Mouse (Mus musculus) CD8-positive naive resting alpha-beta T cell, adult 57 days (primary cell): ENCODE measurements around the gene Ccdc57. TPM values are rescaled to one million over a fixed set of nuclear protein-coding genes. Genes with fewer than 3 reads are reported as not detected.

Source experiments
- total RNA-seq: library from RNA; stranded (reverse); gene quantifications from one replicate; pipeline ENCODE4 v1.2.4, GENCODE M21; 2023

Ccdc57 gene
- total RNA-seq: 0.49 TPM

DNA sequence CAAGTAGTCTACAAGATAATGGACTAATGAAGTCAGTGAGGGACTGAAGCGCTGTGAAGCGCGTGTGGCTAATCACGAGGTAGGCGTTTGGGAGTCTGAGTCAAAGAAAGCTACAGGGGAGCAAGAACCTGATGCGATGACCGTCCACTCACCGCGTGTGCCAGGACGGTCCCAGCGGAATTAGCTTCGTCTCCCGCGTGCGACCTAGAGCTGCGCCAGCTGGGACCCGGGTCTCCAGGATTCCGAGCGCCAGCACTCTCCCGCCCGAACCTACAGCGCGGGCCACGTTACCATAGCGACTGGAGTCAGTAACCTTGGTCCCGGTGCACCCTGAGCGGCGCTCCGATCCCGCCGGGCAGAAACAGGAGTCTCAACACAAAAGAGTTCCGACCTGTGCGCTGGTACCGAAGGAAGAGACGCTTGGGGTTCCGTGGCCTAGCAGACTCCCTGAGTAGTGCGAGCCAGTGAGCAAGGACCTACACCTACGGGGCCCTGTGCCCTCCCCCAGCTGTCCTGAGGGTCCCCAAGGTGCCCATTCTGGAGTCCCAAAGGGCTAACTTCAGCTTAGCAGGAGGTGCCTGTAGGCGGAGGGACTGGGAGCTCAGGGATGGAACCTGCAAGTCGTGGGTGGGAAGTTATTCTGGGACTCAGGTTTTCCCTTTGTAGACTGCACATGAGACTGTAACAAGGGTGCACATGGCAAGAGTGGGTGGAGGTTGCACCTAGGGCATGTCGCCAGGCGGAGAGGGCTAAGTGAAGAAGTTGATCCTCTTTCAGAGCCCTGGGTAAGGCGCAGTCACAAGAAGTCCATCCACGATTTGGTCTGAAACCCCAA, at the start of gene Ccdc57:
TSS of gene Ccdc57 (minus strand) at position 309 of the 835 bp plus-strand sequence.

DNA sequence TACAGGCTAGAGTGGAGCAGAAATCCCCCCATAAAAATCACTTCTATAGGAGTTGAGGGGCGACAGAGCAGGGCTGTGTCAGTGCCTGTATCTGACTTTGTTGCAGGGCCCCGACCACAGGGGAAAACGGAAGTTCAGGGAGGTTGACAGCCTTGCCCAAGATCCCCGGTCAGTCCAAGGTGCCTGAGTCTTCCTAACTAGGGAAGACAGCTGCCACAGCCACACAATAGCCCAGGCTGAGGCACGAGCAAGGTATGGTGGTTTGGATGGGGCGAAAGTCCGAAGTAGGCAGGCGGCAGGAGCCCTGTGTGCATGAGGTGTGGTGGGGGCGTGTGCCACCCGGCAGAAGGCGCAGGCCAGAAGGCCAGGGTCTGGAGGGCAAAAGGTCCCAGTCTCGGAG, 15.7 kb upstream of the Ccdc57 start, which contains the start of gene Slc16a3:
TSS of gene Slc16a3 (plus strand) at position 153 of the 400 bp plus-strand sequence.

DNA sequence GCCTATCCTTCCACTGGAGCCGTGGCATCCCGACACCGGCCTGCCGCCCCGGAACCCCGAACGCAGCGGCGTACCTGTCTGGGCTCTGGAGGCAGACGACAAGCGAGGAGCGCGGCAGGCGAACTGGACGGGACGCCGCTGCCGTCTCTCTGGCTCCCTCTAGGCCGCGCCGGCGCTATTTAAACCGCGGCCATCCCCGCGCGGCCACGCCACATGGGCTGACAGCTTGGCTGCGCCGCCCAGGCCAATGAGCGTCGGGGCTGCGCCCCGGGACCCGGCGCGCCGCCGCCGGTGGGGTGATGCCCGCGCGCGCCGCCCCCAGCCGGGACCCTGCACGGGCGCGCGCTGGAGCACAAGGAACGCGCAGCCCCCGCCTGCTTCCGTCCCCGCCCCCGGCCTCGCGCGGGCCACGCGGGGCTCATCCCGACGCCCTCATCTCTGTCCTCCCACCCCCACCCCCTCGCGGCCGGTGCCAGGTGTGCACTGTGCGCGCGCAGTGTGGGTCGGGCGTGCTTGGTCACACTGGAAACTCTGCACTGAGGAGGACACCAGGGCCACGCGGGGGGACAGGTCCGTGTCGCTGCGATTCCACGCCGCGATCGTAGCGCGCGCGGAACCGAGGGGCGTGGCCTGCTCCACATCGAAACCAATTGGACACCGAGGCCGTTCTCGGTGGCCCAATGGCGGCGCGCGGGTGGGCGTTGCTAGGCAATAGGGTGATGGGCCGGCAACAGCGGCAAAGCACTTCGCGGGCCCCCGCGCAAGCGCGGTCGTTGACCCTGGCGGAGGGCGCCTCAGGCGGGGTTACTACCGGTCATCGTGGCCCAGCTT, 108.5 kb downstream of the Ccdc57 start, which contains the start of gene Fasn:
TSS of gene Fasn (minus strand) at position 592 of the 831 bp plus-strand sequence.

DNA sequence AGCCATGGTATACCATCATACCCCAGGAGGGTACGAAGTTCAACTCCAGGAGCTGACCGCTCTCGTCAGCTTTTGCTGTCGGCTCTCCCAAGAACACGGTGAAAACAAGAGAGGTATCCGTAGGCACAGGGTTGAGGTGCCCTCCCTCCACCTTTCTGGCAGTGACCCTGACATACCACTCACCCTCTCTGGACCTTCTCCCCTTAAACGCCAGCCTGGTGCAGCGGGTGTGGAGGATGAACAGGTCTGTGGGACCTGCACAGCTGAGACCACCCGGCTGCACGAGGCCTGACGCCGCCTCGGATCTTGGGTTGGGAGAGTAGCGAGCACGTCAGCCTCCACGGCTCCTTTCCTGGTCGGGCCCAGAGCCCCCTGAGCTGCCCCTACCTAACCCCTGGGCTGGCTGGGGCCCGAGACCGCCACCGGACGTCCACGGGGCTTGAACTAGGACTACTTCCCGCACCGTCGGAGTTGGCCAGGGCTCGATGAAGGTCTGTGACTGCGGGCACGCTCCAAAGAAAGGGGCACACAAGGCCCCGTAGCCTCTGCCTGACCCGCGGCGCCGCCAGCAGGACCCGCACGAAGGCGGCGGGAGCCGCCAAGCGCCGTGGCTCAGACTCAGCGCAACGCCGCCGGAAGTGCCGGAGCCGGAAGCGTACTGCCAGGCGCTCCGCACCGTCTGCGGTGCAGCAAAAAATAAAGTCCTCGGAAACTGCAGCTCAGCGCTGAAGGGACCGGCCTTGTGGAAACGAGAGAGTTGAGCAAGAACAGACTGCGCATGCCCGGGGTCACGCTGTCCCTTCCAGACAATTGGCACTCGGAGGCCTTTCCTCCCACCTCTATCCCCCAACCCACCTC, 136.7 kb downstream of the Ccdc57 start, which contains the start of gene Dus1l:
TSS of gene Dus1l (minus strand) at position 648 of the 858 bp plus-strand sequence.

DNA sequence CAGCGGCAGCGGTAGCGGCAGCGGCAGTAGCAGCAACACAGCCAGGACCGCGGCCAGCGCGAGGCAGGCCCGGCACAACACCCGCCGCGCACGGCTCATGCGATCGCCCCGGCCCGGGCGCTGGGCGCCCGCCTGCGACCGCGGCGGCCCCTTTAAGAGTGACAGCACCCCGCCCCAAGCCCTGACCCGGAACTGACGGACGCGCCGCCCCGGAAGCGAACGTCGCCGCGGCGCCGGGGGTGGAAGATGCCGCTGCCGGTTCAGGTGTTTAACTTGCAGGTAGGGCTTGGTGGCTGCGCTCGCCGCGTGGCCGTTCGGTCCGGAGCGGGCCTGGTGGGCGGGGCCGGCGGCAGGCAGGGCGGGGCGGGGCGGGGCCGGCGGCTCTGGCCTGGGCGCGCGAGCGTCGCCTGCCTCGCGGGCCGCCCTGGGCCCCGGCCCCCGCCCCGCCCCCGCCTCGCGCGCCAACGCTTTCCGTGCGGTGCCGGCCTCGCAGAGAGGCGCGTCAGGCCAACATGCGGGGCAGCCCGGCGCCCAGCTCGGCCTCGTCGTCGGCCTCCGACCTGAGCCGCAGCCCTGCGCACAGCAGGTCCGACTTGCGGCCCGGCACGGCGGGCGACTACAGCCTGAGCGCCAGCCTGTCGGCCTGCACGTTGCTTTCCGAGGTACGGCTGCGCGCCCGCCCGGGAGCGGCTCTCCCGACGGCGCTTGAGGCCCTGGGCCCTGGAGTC, 148.4 kb downstream of the Ccdc57 start, which contains the start of the genes Rfng and Gps1:
TSS of gene Rfng (minus strand) at position 144 of the 728 bp plus-strand sequence.
TSS of gene Gps1 (plus strand) at position 209 of the 728 bp plus-strand sequence.

Other genes with a start within 250 kb of the Ccdc57 start
- gene Cenpx, start 219.1 kb downstream of the Ccdc57 start, total RNA-seq: 33.8 TPM
- gene Lrrc45, start 218.9 kb downstream of the Ccdc57 start, total RNA-seq: 28.8 TPM
- gene Rac3, start 211.4 kb downstream of the Ccdc57 start, total RNA-seq: 1.7 TPM
- not detected for gene Dcxr, start 205.6 kb downstream of the Ccdc57 start, total RNA-seq
- gene Cbr2, start 200.8 kb downstream of the Ccdc57 start, total RNA-seq: not detected
- 35.1 TPM for gene Hmga1b, start 170.1 kb downstream of the Ccdc57 start, total RNA-seq
- gene Rfng, start 148.7 kb downstream of the Ccdc57 start, total RNA-seq: 13.1 TPM
- 55.1 TPM for gene Gps1, start 148.6 kb downstream of the Ccdc57 start, total RNA-seq
- 48.2 TPM for gene Dus1l, start 136.5 kb downstream of the Ccdc57 start, total RNA-seq
- 110 TPM for gene Fasn, start 108.3 kb downstream of the Ccdc57 start, total RNA-seq
- 2.2 TPM for gene Slc16a3, start 15.6 kb upstream of the Ccdc57 start, total RNA-seq
- gene Csnk1d, start 58.5 kb upstream of the Ccdc57 start, total RNA-seq: 142 TPM
- gene Cd7, start 106.5 kb upstream of the Ccdc57 start, total RNA-seq: 230 TPM
- not detected for gene Sectm1b, start 130.7 kb upstream of the Ccdc57 start, total RNA-seq
- gene Sectm1a, start 148.3 kb upstream of the Ccdc57 start, total RNA-seq: not detected
- not detected for gene Tex19.2, start 185.8 kb upstream of the Ccdc57 start, total RNA-seq
- gene Tex19.1, start 213.3 kb upstream of the Ccdc57 start, total RNA-seq: not detected
- not detected for gene Uts2r, start 227.4 kb upstream of the Ccdc57 start, total RNA-seq